Mouse (Mus musculus): ENCODE data around the gene Itprid1. TPM values are rescaled to one million over a fixed set of nuclear protein-coding genes. Genes with fewer than 3 reads are reported as not detected.

Gene Itprid1
- polyA plus RNA-seq, 1 experiment from 2014 or later: not detected

DNA sequence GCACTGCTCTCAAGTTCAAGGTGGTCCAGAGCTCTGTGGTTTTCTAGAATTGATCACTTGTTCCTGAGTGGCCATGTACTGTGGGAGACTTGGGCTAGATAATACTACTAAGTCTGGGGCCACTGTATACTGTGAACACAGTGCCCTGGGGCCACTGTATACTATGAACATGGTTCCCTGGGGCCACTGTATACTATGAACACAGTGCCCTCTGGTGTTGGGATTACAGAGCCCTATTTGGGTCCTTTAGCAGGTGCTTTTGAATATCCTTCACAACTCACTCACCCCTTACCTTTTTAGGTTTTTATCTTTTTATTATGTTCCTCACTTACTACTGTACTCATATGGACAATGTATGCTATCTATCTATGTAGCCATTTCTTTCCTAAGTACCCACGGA is 24.3 kb upstream of the Itprid1 start:
- 74% methylated on average over 1 of the region's 1 CpGs for WGBS
- H3K27me3 ChIP-seq (replicated peaks): no peaks in the 10 kb centered on the region
- H3K9ac ChIP-seq: no peak overlapping the region
- H3K9me3 ChIP-seq: no peaks in the 10 kb centered on the region
- H3K27ac ChIP-seq: no peak overlapping the region
- ATAC-seq: no peak
- no peak overlapping the region for H3K4me2 ChIP-seq (replicated peaks)
- no peak overlapping the region for H3K4me3 ChIP-seq (replicated peaks)
- no peaks in the 10 kb centered on the region for H3K4me1 ChIP-seq (replicated peaks)
- H3K36me3 ChIP-seq: no peaks in the 10 kb centered on the region

DNA sequence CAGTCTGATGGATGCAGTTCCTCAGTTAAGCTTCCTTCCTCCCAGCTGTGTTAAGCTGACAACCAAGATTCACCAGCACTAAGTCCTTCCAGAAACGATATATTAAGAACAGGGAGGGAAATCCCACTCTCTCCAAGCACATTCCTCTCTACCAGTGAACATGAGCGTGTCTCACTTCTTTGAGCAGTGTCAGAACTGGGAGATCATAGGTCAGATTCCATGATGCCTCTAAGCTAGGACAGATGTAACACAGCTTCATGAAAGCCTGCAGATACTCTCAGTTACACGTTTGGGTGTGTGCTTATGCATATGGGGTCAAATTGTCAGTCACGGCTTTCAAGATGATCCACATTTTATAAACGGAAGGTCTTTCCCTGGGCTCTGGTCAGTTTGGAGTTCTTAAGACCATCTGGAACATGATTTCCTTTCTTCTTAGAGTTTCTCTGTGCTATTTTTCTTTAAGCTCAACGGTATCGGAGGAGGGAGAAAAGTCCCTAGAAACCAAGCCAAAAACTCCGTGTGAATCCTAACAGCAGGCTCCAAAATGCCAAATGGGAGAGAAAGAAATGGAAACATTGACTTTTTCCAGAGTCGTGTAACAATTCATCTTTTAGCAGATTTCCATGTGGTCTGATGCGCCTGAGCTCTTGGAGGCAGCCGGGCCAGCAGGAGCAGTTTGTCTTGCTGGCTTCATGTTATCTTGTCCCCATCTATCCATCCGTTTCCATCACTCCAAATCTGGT is 22.3 kb upstream of the Itprid1 start:
- Histone ChIP-seq H3K9me3 (no peaks in the 10 kb centered on the region), H3K36me3 (no peaks in the 10 kb centered on the region), H3K4me3 (replicated peaks) (no peak overlapping the region), H3K9ac (no peak overlapping the region), H3K4me2 (replicated peaks) (0 out of 2 replicates have a peak overlapping the region, but pooled peaks have one; percentile 2), H3K4me1 (replicated peaks) (no peaks in the 10 kb centered on the region), H3K27me3 (replicated peaks) (no peaks in the 10 kb centered on the region), H3K27ac (no peak overlapping the region)
- ATAC-seq: no peak
- 41% methylated on average over 12 of the region's 12 CpGs for WGBS

DNA sequence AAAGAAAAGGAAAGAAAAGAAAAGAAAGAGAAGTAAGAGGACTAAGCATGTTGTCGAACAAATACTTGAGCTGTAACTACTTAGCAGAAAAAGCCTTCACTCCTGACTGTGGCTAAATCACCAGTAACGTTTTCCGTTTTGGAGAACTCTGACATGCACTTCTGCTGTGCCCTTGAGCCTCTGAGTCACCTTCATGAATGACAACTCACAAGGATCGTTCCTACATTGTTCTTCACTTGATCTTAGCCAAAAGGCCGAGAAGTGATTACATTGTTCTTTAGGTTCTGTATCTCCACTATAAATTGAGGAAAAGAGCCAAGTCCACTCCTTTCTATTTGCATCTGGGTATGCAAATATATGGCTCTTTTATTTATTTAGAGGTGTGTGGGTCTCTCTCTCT is 19.8 kb upstream of the Itprid1 start:
- Histone ChIP-seq H3K36me3 (no peaks in the 10 kb centered on the region), H3K9me3 (no peaks in the 10 kb centered on the region), H3K27me3 (replicated peaks) (no peaks in the 10 kb centered on the region), H3K4me2 (replicated peaks) (no peak overlapping the region), H3K4me1 (replicated peaks) (no peaks in the 10 kb centered on the region), H3K4me3 (replicated peaks) (no peak overlapping the region), H3K9ac (no peak overlapping the region), H3K27ac (no peak overlapping the region)
- 83% methylated on average over 5 of the region's 5 CpGs for WGBS
- no peak for ATAC-seq

DNA sequence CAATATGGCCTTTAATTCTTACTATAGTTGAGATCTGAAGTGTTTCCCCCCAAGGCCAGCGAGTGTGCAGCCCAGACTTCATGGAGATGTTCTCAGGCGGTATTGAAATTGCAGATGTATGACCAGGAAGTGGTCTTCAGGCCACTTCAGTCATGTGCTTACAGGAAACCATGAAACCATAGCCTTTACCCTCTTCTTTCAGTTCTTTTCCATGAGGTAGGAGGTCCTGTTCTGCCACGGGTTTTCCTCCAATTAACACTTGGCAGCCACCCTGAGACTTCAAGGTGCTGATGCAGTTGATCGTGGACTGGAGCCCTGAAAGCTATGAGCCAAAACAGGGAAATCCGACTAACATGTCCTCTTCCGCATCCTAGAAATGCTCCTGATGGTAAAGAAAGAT is 7.0 kb upstream of the Itprid1 start:
- no peak overlapping the region for H3K27ac ChIP-seq
- H3K4me3 ChIP-seq (replicated peaks): no peak overlapping the region
- H3K4me1 ChIP-seq (replicated peaks): no peaks in the 10 kb centered on the region
- no peaks in the 10 kb centered on the region for H3K9me3 ChIP-seq
- no peak for ATAC-seq
- 87% methylated on average over 6 of the region's 6 CpGs for WGBS
- no peak overlapping the region for H3K4me2 ChIP-seq (replicated peaks)
- no peaks in the 10 kb centered on the region for H3K36me3 ChIP-seq
- no peak overlapping the region for H3K9ac ChIP-seq
- H3K27me3 ChIP-seq (replicated peaks): no peaks in the 10 kb centered on the region

DNA sequence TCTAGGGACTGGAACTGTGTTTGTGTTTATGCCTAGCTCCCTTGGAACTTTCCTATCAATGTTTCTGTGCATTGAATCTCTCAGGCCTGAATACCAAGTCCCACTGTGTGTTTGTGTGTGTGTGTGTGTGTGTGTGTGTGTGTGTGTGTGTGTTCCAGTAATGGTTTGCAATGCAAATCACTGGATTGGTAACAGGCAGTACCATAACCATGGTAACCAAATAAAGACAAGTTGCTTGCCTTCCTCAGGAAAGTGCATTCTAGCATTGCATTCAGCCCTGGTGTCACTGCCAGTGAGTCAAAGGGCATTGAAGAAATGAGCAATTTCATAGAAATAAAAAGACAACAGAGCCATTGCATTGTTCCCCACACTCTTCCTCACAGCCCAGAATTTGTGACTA is 15.9 kb downstream of the Itprid1 start:
- Histone ChIP-seq H3K9me3 (no peaks in the 10 kb centered on the region), H3K27me3 (replicated peaks) (no peaks in the 10 kb centered on the region), H3K4me2 (replicated peaks) (no peak overlapping the region), H3K36me3 (no peaks in the 10 kb centered on the region), H3K27ac (no peak overlapping the region), H3K9ac (no peak overlapping the region), H3K4me3 (replicated peaks) (no peak overlapping the region), H3K4me1 (replicated peaks) (no peaks in the 10 kb centered on the region)
- no peak for ATAC-seq

DNA sequence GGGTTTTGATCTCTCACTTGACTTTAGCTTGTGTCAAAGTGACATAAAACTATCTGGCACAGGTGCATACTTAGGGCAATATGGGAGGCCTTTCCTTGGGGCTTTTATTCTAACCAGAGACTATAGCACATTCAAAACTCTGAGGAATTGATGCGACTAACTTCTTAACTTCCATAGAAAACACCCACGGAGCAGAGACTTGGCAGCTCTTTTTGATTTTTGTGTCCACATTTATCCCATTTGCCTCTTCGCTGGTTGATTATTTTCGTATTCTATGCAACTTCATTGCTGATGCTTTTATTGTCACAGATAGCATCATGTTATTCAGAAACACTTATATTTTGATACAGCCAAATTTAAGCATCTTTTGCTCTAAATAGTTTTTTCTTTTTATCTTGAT is 19.4 kb downstream of the Itprid1 start:
- no peak for ATAC-seq
- Histone ChIP-seq H3K36me3 (no peaks in the 10 kb centered on the region), H3K4me1 (replicated peaks) (no peaks in the 10 kb centered on the region), H3K9ac (no peak overlapping the region), H3K9me3 (no peaks in the 10 kb centered on the region), H3K4me3 (replicated peaks) (no peak overlapping the region), H3K27me3 (replicated peaks) (no peaks in the 10 kb centered on the region), H3K27ac (no peak overlapping the region), H3K4me2 (replicated peaks) (no peak overlapping the region)
- 89% methylated on average over 4 of the region's 4 CpGs for WGBS

DNA sequence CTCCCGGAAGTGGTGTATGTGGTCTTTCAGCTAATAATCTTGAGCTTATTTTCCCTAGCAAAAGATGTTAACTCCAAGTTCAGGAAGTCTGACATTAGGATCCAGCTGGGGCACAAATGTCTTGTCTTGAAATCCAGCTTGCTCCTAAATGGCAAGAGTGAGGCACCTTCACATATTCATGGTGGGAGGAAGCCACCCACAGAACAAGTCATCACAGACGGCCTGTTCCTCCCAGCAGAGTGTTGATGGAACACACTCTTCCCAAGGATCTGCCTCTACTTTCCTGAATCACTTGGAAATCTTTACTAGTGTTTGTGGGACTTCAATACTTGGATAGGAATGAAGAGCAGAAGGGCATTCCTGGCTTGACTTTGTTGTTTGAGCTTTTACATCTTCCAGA is 28.5 kb downstream of the Itprid1 start:
- Histone ChIP-seq H3K9me3 (no peaks in the 10 kb centered on the region), H3K4me3 (replicated peaks) (no peak overlapping the region), H3K4me1 (replicated peaks) (no peaks in the 10 kb centered on the region), H3K36me3 (no peaks in the 10 kb centered on the region), H3K9ac (no peak overlapping the region), H3K27me3 (replicated peaks) (no peaks in the 10 kb centered on the region), H3K27ac (no peak overlapping the region), H3K4me2 (replicated peaks) (no peak overlapping the region)
- no peak for ATAC-seq
- 66% methylated on average over 2 of the region's 2 CpGs for WGBS

DNA sequence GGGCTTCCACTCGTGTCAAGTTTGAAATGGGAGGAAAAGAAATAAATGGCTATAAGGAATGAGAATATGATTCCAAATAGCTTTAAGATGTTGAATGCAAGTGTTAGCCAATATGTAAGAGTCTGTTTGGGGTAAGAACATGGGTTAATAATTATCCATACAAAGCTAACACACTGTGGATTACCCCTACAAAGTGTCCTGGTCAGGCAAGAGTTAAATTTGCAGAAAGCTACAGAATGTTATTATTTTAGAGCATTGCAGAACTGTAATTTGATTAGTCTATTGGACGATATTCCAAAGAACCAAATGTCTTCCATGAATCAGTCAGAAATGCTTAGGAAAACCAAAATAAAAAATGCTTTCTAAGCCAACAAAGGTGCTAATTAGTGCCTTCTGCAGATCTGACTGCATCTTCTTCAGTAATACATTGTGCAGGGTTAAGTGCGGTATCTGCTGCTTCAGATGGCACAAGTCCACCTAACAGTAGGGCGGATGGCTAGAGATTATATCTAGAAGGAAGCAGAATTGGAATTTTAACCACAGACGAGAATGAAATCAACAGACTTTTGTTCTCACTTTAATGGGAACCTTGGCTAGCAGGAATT is 42.8 kb downstream of the Itprid1 start:
- ATAC-seq: no peak
- Histone ChIP-seq H3K4me2 (replicated peaks) (no peak overlapping the region), H3K9ac (no peak overlapping the region), H3K4me1 (replicated peaks) (0 out of 2 replicates have a peak, but pooled peaks cover 2% of the 10 kb centered on the region), H3K36me3 (no peaks in the 10 kb centered on the region), H3K9me3 (no peaks in the 10 kb centered on the region), H3K27ac (no peak overlapping the region), H3K27me3 (replicated peaks) (no peaks in the 10 kb centered on the region), H3K4me3 (replicated peaks) (no peak overlapping the region)
- WGBS: 45% methylated on average over 5 of the region's 5 CpGs

DNA sequence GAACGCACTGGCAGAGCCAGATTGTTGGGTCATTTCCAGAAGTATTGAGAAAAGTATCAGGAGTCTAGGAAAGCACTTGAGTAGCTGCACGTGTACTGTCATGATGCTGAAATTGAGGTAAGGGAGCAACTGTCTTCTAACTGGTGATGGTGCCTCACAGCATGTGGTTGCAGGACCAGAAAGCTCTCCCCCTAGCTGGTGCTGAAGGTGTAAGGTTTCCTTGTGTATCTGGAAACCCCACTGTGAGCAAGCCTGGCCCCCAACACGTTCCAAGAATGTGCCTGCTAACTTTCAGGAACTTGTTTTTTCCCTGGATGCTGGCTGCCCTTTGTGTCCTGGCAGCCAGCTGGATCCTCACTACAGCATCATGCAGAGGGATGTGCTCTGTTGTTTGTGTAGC is 44.2 kb downstream of the Itprid1 start:
- Histone ChIP-seq H3K4me2 (replicated peaks) (no peak overlapping the region), H3K27ac (no peak overlapping the region), H3K4me3 (replicated peaks) (no peak overlapping the region), H3K36me3 (no peaks in the 10 kb centered on the region), H3K9ac (no peak overlapping the region), H3K4me1 (replicated peaks) (0 out of 2 replicates have a peak, but pooled peaks cover 2% of the 10 kb centered on the region), H3K9me3 (no peaks in the 10 kb centered on the region), H3K27me3 (replicated peaks) (no peaks in the 10 kb centered on the region)
- WGBS: 23% methylated on average over 3 of the region's 3 CpGs
- no peak for ATAC-seq

DNA sequence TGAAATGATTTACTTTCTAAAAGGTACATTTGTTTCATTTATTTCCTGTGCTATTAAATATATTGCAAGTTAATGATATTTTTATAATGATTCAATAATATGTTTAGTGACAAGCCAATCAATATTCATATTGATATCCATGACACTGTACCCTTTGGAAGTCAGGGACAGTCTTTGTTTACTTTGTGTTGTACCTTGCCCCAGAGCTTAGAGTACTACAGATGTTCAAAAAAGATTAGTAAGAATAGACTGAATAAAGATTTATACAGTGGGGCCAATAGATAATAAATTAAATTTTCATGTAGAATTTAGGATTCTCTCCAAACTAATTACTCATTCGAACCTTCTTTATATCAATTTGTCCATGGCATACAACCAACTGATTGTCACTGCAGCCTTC is 50.9 kb downstream of the Itprid1 start:
- WGBS: 83% methylated on average over 1 of the region's 1 CpGs

DNA sequence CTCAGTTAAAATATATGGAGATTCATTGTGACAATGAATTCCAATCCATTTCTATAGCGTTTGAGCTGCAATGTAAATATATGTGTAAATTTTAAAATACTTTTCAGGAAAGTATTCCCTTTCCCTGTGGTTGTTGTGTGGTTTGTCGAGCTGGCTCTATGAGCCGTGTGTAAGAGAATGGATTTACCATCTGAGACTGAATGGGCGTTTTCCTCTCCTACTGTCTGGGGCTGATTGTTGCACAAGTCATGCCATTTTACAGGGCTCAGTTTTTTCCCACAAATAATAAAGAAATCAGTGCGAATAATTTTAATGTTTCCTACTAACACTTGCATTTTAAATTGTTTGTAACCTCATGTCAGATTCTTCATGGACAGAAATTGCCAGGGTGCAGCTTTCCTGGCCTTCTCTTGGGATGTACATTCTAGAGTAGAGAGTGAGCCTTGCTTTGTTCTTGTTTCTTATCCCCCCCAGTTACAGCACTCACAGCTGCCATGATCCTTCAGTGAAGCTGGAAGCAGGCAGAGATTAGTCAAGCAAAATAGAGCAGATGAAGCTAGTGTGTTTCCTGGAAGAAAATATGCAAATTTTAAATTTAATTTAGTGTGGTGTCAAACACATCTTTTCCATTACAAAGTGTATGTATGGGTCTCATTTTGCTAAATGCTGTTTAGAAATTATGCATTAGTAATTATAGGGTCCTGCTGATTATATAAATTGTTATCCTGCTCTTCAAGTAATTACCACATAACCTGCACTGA is 65.1 kb downstream of the Itprid1 start:
- no peak overlapping the region for H3K4me3 ChIP-seq (replicated peaks)
- no peaks in the 10 kb centered on the region for H3K9me3 ChIP-seq
- no peak overlapping the region for H3K4me2 ChIP-seq (replicated peaks)
- no peaks in the 10 kb centered on the region for H3K4me1 ChIP-seq (replicated peaks)
- H3K36me3 ChIP-seq: no peaks in the 10 kb centered on the region
- no peaks in the 10 kb centered on the region for H3K27me3 ChIP-seq (replicated peaks)
- no peak overlapping the region for H3K9ac ChIP-seq
- no peak overlapping the region for H3K27ac ChIP-seq
- WGBS: 82% methylated on average over 5 of the region's 5 CpGs
- ATAC-seq: no peak

More for the DNA sequence above, 50.9 kb downstream of the Itprid1 start:
- Histone ChIP-seq H3K4me2 (replicated peaks) (no peak overlapping the region), H3K9me3 (no peaks in the 10 kb centered on the region), H3K4me3 (replicated peaks) (no peak overlapping the region), H3K4me1 (replicated peaks) (no peaks in the 10 kb centered on the region), H3K36me3 (no peaks in the 10 kb centered on the region), H3K9ac (no peak overlapping the region), H3K27ac (no peak overlapping the region), H3K27me3 (replicated peaks) (no peaks in the 10 kb centered on the region)
- no peak for ATAC-seq

DNA sequence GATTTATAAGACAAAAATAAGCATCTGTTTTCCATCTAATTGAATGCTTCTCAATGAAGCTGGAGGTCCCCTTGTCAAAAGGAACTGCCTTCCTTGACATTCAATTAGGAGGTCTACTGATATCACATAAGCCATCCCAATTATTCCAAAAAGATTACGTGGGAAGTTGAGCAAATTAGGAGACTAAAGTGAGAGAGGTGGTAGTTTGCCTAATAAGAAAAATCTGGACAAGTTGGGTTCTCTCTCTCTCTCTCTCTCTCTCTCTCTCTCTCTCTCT is 65.6 kb downstream of the Itprid1 start:
- H3K4me2 ChIP-seq (replicated peaks): no peak overlapping the region
- H3K36me3 ChIP-seq: no peaks in the 10 kb centered on the region
- WGBS: 82% methylated on average over 1 of the region's 1 CpGs
- no peak overlapping the region for H3K4me3 ChIP-seq (replicated peaks)
- H3K4me1 ChIP-seq (replicated peaks): no peaks in the 10 kb centered on the region
- no peak overlapping the region for H3K27ac ChIP-seq
- H3K9me3 ChIP-seq: no peaks in the 10 kb centered on the region
- H3K27me3 ChIP-seq (replicated peaks): no peaks in the 10 kb centered on the region
- H3K9ac ChIP-seq: no peak overlapping the region
- ATAC-seq: no peak

DNA sequence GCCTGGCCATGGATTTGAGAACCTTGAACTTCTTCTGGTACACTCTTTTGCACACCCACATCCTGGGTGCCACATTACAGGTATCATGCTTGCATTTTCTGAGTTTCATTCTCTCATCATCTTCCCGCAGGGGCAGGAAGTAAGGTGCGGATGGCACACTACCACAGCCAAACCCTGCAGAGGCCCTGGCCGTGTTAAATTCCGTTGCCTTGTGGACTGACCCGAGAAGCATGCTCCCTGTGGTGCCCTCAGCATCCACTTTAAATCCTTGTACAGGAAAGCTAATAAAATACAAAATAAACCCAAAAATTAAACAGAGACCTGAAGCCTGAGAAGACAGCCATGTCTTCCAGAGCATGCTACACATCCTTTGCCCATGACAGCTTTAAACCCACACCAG is 82.5 kb downstream of the Itprid1 start:
- WGBS: 85% methylated on average over 5 of the region's 5 CpGs
- Histone ChIP-seq H3K27ac (no peak overlapping the region), H3K4me3 (replicated peaks) (no peak overlapping the region), H3K9me3 (no peaks in the 10 kb centered on the region), H3K4me1 (replicated peaks) (no peaks in the 10 kb centered on the region), H3K4me2 (replicated peaks) (no peak overlapping the region), H3K27me3 (replicated peaks) (no peaks in the 10 kb centered on the region), H3K36me3 (no peaks in the 10 kb centered on the region), H3K9ac (no peak overlapping the region)
- ATAC-seq: no peak
